Mouse (Mus musculus): ENCODE measurements around the gene Wdr73. TPM values are rescaled to one million over a fixed set of nuclear protein-coding genes. Genes with fewer than 3 reads are reported as not detected.

Gene Wdr73
- polyA plus RNA-seq, 1 experiment from 2014 or later = 9.3 TPM

- WGBS = 77% methylated on average over 1 of the region's 1 CpGs
- H3K4me1 ChIP-seq (replicated peaks; ENCODE audit: control insufficient read depth, insufficient read depth, low read length) = no peaks in the 10 kb centered on the region
- ATAC-seq = no peak
- H3K27ac ChIP-seq (ENCODE audit: low read depth, low read length) = no peak overlapping the region
- H3K9ac ChIP-seq (ENCODE audit: low read depth, low read length) = no peak overlapping the region
- H3K36me3 ChIP-seq (ENCODE audit: control insufficient read depth, insufficient read depth) = peaks cover 38% of the 10 kb centered on the region
- no peak for TF ChIP-seq CTCF (IDR thresholded peaks at IDR 0.05; ENCODE audit: low read depth)
- no peaks in the 10 kb centered on the region for H3K9me3 ChIP-seq (ENCODE audit: control insufficient read depth)
- no peak overlapping the region for H3K4me2 ChIP-seq (replicated peaks; ENCODE audit: low read depth)
- no peaks in the 10 kb centered on the region for H3K27me3 ChIP-seq (replicated peaks; ENCODE audit: control insufficient read depth, insufficient read depth, low read length)
- H3K4me3 ChIP-seq (ENCODE audit: low read depth, low read length) = no peak overlapping the region
These were observed 31.7 kb upstream of the Wdr73 start for GRCm38 (mm10) chr7:80932777-80933176.

GRCm38 (mm10) chr7:80931618-80932207 is 30.6 kb upstream of the Wdr73 start:
- Histone ChIP-seq H3K27me3 (replicated peaks; ENCODE audit: control insufficient read depth, insufficient read depth, low read length) (no peaks in the 10 kb centered on the region), H3K4me3 (ENCODE audit: low read depth, low read length) (no peak overlapping the region), H3K36me3 (ENCODE audit: control insufficient read depth, insufficient read depth) (peaks cover 46% of the 10 kb centered on the region), H3K9ac (ENCODE audit: low read depth, low read length) (no peak overlapping the region), H3K4me1 (replicated peaks; ENCODE audit: control insufficient read depth, insufficient read depth, low read length) (no peaks in the 10 kb centered on the region), H3K4me2 (replicated peaks; ENCODE audit: low read depth) (no peak overlapping the region), H3K9me3 (ENCODE audit: control insufficient read depth) (no peaks in the 10 kb centered on the region), H3K27ac (ENCODE audit: low read depth, low read length) (no peak overlapping the region)
- TF ChIP-seq CTCF (IDR thresholded peaks at IDR 0.05; ENCODE audit: low read depth) = no peak
- 88% methylated on average over 8 of the region's 8 CpGs for WGBS
- no peak for ATAC-seq

DNA sequence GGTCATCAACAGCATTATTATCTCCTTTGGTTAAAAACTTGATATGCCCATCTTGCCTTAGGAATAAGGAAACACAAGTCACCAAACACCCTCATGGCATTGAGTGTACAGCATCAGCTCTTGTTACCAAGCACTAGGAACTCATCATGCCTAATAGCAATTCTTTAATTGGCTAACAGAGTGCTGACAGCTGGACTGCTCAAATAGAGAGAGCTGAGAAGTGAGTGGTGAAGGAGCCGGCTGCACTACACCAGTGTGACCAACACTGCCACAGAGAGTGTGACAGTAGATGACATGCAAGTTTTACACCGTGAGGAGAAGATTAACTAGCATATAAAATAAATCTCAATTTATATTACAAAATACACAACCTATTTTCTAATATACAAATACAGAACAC is 22.1 kb upstream of the Wdr73 start:
- Histone ChIP-seq H3K27ac (ENCODE audit: low read depth, low read length) (no peak overlapping the region), H3K4me3 (ENCODE audit: low read depth, low read length) (no peak overlapping the region), H3K36me3 (ENCODE audit: control insufficient read depth, insufficient read depth) (peaks cover 30% of the 10 kb centered on the region), H3K9ac (ENCODE audit: low read depth, low read length) (no peak overlapping the region), H3K4me1 (replicated peaks; ENCODE audit: control insufficient read depth, insufficient read depth, low read length) (no peaks in the 10 kb centered on the region), H3K4me2 (replicated peaks; ENCODE audit: low read depth) (no peak overlapping the region), H3K9me3 (ENCODE audit: control insufficient read depth) (no peaks in the 10 kb centered on the region), H3K27me3 (replicated peaks; ENCODE audit: control insufficient read depth, insufficient read depth, low read length) (no peaks in the 10 kb centered on the region)
- WGBS = 91% methylated on average over 2 of the region's 2 CpGs
- ATAC-seq = no peak
- TF ChIP-seq CTCF (IDR thresholded peaks at IDR 0.05; ENCODE audit: low read depth) = no peak

GRCm38 (mm10) chr7:80919647-80920008 is 18.6 kb upstream of the Wdr73 start:
- H3K27ac ChIP-seq (ENCODE audit: low read depth, low read length) = no peak overlapping the region
- WGBS = 54% methylated on average over 5 of the region's 5 CpGs
- ATAC-seq = no peak

GRCm38 (mm10) chr7:80918982-80919646 is 18.0 kb upstream of the Wdr73 start:
- Histone ChIP-seq H3K27ac (ENCODE audit: low read depth, low read length) (no peak overlapping the region), H3K4me2 (replicated peaks; ENCODE audit: low read depth) (no peak overlapping the region), H3K36me3 (ENCODE audit: control insufficient read depth, insufficient read depth) (peaks cover 44% of the 10 kb centered on the region), H3K4me1 (replicated peaks; ENCODE audit: control insufficient read depth, insufficient read depth, low read length) (no peaks in the 10 kb centered on the region), H3K4me3 (ENCODE audit: low read depth, low read length) (no peak overlapping the region), H3K27me3 (replicated peaks; ENCODE audit: control insufficient read depth, insufficient read depth, low read length) (no peaks in the 10 kb centered on the region), H3K9me3 (ENCODE audit: control insufficient read depth) (no peaks in the 10 kb centered on the region), H3K9ac (ENCODE audit: low read depth, low read length) (no peak overlapping the region)
- no peak for TF ChIP-seq CTCF (IDR thresholded peaks at IDR 0.05; ENCODE audit: low read depth)
- ATAC-seq = 0 out of 2 replicates have a peak, but pooled peaks have one; percentile 70
- WGBS = 37% methylated on average over 8 of the region's 8 CpGs

More at GRCm38 (mm10) chr7:80919647-80920008, 18.6 kb upstream of the Wdr73 start:
- H3K9ac ChIP-seq (ENCODE audit: low read depth, low read length) = no peak overlapping the region
- no peaks in the 10 kb centered on the region for H3K9me3 ChIP-seq (ENCODE audit: control insufficient read depth)
- no peaks in the 10 kb centered on the region for H3K4me1 ChIP-seq (replicated peaks; ENCODE audit: control insufficient read depth, insufficient read depth, low read length)
- peaks cover 39% of the 10 kb centered on the region for H3K36me3 ChIP-seq (ENCODE audit: control insufficient read depth, insufficient read depth)
- no peak for TF ChIP-seq CTCF (IDR thresholded peaks at IDR 0.05; ENCODE audit: low read depth)
- no peak overlapping the region for H3K4me2 ChIP-seq (replicated peaks; ENCODE audit: low read depth)
- H3K27me3 ChIP-seq (replicated peaks; ENCODE audit: control insufficient read depth, insufficient read depth, low read length) = no peaks in the 10 kb centered on the region
- H3K4me3 ChIP-seq (ENCODE audit: low read depth, low read length) = no peak overlapping the region

GRCm38 (mm10) chr7:80917916-80918465 is 16.9 kb upstream of the Wdr73 start:
- no peak for ATAC-seq
- no peak overlapping the region for H3K9ac ChIP-seq (ENCODE audit: low read depth, low read length)
- H3K4me1 ChIP-seq (replicated peaks; ENCODE audit: control insufficient read depth, insufficient read depth, low read length) = no peaks in the 10 kb centered on the region
- peaks cover 48% of the 10 kb centered on the region for H3K36me3 ChIP-seq (ENCODE audit: control insufficient read depth, insufficient read depth)
- H3K4me3 ChIP-seq (ENCODE audit: low read depth, low read length) = no peak overlapping the region
- WGBS = 75% methylated on average over 4 of the region's 4 CpGs
- H3K4me2 ChIP-seq (replicated peaks; ENCODE audit: low read depth) = no peak overlapping the region
- H3K27me3 ChIP-seq (replicated peaks; ENCODE audit: control insufficient read depth, insufficient read depth, low read length) = no peaks in the 10 kb centered on the region
- no peak overlapping the region for H3K27ac ChIP-seq (ENCODE audit: low read depth, low read length)
- no peak for TF ChIP-seq CTCF (IDR thresholded peaks at IDR 0.05; ENCODE audit: low read depth)
- no peaks in the 10 kb centered on the region for H3K9me3 ChIP-seq (ENCODE audit: control insufficient read depth)

Measured in intestine, postnatal 0 days (tissue).